Mouse (Mus musculus): Measurements from ENCODE around the gene Timm23.

Timm23 gene

DNA sequence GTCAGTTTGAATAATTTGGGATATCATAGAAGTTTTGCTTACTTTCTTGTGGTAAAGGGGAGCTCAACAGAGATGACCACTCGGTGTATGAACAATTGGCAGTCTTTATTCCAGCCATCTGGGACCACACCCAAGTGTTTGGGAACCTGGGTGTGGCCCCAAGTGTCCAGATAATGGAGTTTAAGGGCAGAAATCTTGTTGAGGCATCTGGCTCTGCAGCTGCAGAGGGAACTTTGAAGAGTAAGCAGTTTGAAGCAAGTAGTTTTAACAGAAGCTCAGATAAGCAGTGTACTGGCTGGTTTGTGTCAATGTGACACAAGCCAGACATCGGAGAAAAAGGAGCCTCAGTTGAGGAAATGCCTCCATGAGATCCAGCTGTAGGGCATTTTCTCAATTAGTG is 67.4 kb downstream of the Timm23 start:
- no peak for DNase-seq (ENCODE audit: extremely low spot score)

DNA sequence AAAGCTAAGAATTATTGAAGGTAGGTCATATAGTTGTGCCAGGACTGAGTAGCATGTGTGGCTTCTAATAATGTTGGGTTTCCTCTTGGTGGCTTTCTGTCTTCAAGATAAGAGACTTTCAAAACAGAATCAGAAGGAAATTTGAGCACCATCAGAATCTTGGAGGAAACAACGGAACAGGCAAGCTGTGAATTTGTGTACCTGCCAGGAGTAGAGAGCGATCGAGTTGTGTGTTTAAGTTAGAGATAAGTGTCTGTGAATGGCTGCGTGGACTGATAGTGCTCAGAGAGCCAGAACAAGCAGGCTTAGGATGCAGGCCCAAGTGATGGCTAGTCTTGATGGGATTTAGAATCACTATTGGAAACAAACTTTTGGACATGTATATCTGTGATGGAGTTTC is 69.9 kb downstream of the Timm23 start:
- DNase-seq (ENCODE audit: extremely low spot score) = no peak
